Mouse (Mus musculus): ENCODE measurements around the gene Slc4a4. TPM values are rescaled to one million over a fixed set of nuclear protein-coding genes. Genes with fewer than 3 reads are reported as not detected.
A peak's percentile ranks its signal among the peaks of the same experiment; 100 is the strongest.

The Slc4a4 gene
- polyA plus RNA-seq, 1 experiment from 2014 or later, result 2.6 TPM

GRCm38 (mm10) chr5:88997277-88997676 is 110.7 kb downstream of the Slc4a4 start:
- Histone ChIP-seq H3K27me3 (replicated peaks; ENCODE audit: control insufficient read depth, insufficient read depth, low read length) (no peaks in the 10 kb centered on the region), H3K9ac (ENCODE audit: low read depth, low read length) (no peak overlapping the region), H3K36me3 (ENCODE audit: control insufficient read depth, insufficient read depth, low read length) (no peaks in the 10 kb centered on the region), H3K4me3 (ENCODE audit: low read length) (no peak overlapping the region), H3K4me1 (ENCODE audit: control insufficient read depth, insufficient read depth, low read length) (no peaks in the 10 kb centered on the region), H3K27ac (ENCODE audit: low read length) (no peak overlapping the region), H3K9me3 (ENCODE audit: control insufficient read depth, low read length) (no peaks in the 10 kb centered on the region), H3K4me2 (ENCODE audit: low read depth, low read length) (no peak overlapping the region)
- WGBS, result 82% methylated on average over 6 of the region's 6 CpGs
- no peak for ATAC-seq

GRCm38 (mm10) chr5:88999793-89000192 is 113.2 kb downstream of the Slc4a4 start:
- no peak for ATAC-seq
- WGBS, result 83% methylated on average over 6 of the region's 6 CpGs
- H3K4me1 ChIP-seq (ENCODE audit: control insufficient read depth, insufficient read depth, low read length), result no peaks in the 10 kb centered on the region
- H3K9ac ChIP-seq (ENCODE audit: low read depth, low read length), result no peak overlapping the region
- H3K36me3 ChIP-seq (ENCODE audit: control insufficient read depth, insufficient read depth, low read length), result no peaks in the 10 kb centered on the region
- H3K4me3 ChIP-seq (ENCODE audit: low read length), result no peak overlapping the region
- no peaks in the 10 kb centered on the region for H3K27me3 ChIP-seq (replicated peaks; ENCODE audit: control insufficient read depth, insufficient read depth, low read length)
- H3K9me3 ChIP-seq (ENCODE audit: control insufficient read depth, low read length), result no peaks in the 10 kb centered on the region
- no peak overlapping the region for H3K27ac ChIP-seq (ENCODE audit: low read length)
- H3K4me2 ChIP-seq (ENCODE audit: low read depth, low read length), result no peak overlapping the region

- no peaks in the 10 kb centered on the region for H3K36me3 ChIP-seq (ENCODE audit: control insufficient read depth, insufficient read depth, low read length)
- no peak overlapping the region for H3K4me2 ChIP-seq (ENCODE audit: low read depth, low read length)
- WGBS, result 97% methylated on average over 7 of the region's 7 CpGs
- H3K4me3 ChIP-seq (ENCODE audit: low read length), result no peak overlapping the region
- H3K9me3 ChIP-seq (ENCODE audit: control insufficient read depth, low read length), result no peaks in the 10 kb centered on the region
- H3K9ac ChIP-seq (ENCODE audit: low read depth, low read length), result no peak overlapping the region
- H3K4me1 ChIP-seq (ENCODE audit: control insufficient read depth, insufficient read depth, low read length), result no peaks in the 10 kb centered on the region
- no peak overlapping the region for H3K27ac ChIP-seq (ENCODE audit: low read length)
- no peak for ATAC-seq
- H3K27me3 ChIP-seq (replicated peaks; ENCODE audit: control insufficient read depth, insufficient read depth, low read length), result no peaks in the 10 kb centered on the region
These were observed 114.0 kb downstream of the Slc4a4 start for GRCm38 (mm10) chr5:89000598-89000997.

GRCm38 (mm10) chr5:89010116-89010515 is 123.5 kb downstream of the Slc4a4 start:
- WGBS, result 35% methylated on average over 5 of the region's 5 CpGs
- H3K9me3 ChIP-seq (ENCODE audit: control insufficient read depth, low read length), result no peaks in the 10 kb centered on the region
- H3K4me1 ChIP-seq (ENCODE audit: control insufficient read depth, insufficient read depth, low read length), result no peaks in the 10 kb centered on the region
- no peak for ATAC-seq
- no peaks in the 10 kb centered on the region for H3K36me3 ChIP-seq (ENCODE audit: control insufficient read depth, insufficient read depth, low read length)
- no peak overlapping the region for H3K4me3 ChIP-seq (ENCODE audit: low read length)
- no peak overlapping the region for H3K9ac ChIP-seq (ENCODE audit: low read depth, low read length)
- no peaks in the 10 kb centered on the region for H3K27me3 ChIP-seq (replicated peaks; ENCODE audit: control insufficient read depth, insufficient read depth, low read length)
- no peak overlapping the region for H3K27ac ChIP-seq (ENCODE audit: low read length)
- H3K4me2 ChIP-seq (ENCODE audit: low read depth, low read length), result no peak overlapping the region

- H3K4me2 ChIP-seq (ENCODE audit: low read depth, low read length), result no peak overlapping the region
- H3K4me3 ChIP-seq (ENCODE audit: low read length), result no peak overlapping the region
- 84% methylated on average over 3 of the region's 3 CpGs for WGBS
- 0 out of 2 replicates have a peak, but pooled peaks cover 3% of the 10 kb centered on the region for H3K4me1 ChIP-seq (ENCODE audit: control insufficient read depth, insufficient read depth, low read length)
- H3K9ac ChIP-seq (ENCODE audit: low read depth, low read length), result no peak overlapping the region
- no peak overlapping the region for H3K27ac ChIP-seq (ENCODE audit: low read length)
- no peaks in the 10 kb centered on the region for H3K27me3 ChIP-seq (replicated peaks; ENCODE audit: control insufficient read depth, insufficient read depth, low read length)
- no peak for ATAC-seq
- H3K36me3 ChIP-seq (ENCODE audit: control insufficient read depth, insufficient read depth, low read length), result no peaks in the 10 kb centered on the region
- H3K9me3 ChIP-seq (ENCODE audit: control insufficient read depth, low read length), result no peaks in the 10 kb centered on the region
These were observed 125.8 kb downstream of the Slc4a4 start for GRCm38 (mm10) chr5:89012456-89012855.

GRCm38 (mm10) chr5:89014782-89015181 is 128.2 kb downstream of the Slc4a4 start:
- no peaks in the 10 kb centered on the region for H3K27me3 ChIP-seq (replicated peaks; ENCODE audit: control insufficient read depth, insufficient read depth, low read length)
- 0 out of 2 replicates have a peak, but pooled peaks cover 3% of the 10 kb centered on the region for H3K4me1 ChIP-seq (ENCODE audit: control insufficient read depth, insufficient read depth, low read length)
- H3K36me3 ChIP-seq (ENCODE audit: control insufficient read depth, insufficient read depth, low read length), result no peaks in the 10 kb centered on the region
- no peak overlapping the region for H3K9ac ChIP-seq (ENCODE audit: low read depth, low read length)
- 71% methylated on average over 2 of the region's 2 CpGs for WGBS
- H3K9me3 ChIP-seq (ENCODE audit: control insufficient read depth, low read length), result no peaks in the 10 kb centered on the region
- H3K27ac ChIP-seq (ENCODE audit: low read length), result no peak overlapping the region
- no peak for ATAC-seq
- H3K4me3 ChIP-seq (ENCODE audit: low read length), result no peak overlapping the region
- H3K4me2 ChIP-seq (ENCODE audit: low read depth, low read length), result no peak overlapping the region

- 64% methylated on average over 5 of the region's 5 CpGs for WGBS
These were observed 129.3 kb downstream of the Slc4a4 start for GRCm38 (mm10) chr5:89015878-89016277.

GRCm38 (mm10) chr5:89018537-89018936 is 131.9 kb downstream of the Slc4a4 start:
- Histone ChIP-seq H3K4me3 (ENCODE audit: low read length) (no peak overlapping the region), H3K36me3 (ENCODE audit: control insufficient read depth, insufficient read depth, low read length) (no peaks in the 10 kb centered on the region), H3K27ac (ENCODE audit: low read length) (no peak overlapping the region), H3K9ac (ENCODE audit: low read depth, low read length) (no peak overlapping the region), H3K27me3 (replicated peaks; ENCODE audit: control insufficient read depth, insufficient read depth, low read length) (no peaks in the 10 kb centered on the region), H3K4me2 (ENCODE audit: low read depth, low read length) (no peak overlapping the region), H3K9me3 (ENCODE audit: control insufficient read depth, low read length) (no peaks in the 10 kb centered on the region), H3K4me1 (ENCODE audit: control insufficient read depth, insufficient read depth, low read length) (0 out of 2 replicates have a peak, but pooled peaks cover 3% of the 10 kb centered on the region)
- 85% methylated on average over 6 of the region's 6 CpGs for WGBS
- no peak for ATAC-seq

More at GRCm38 (mm10) chr5:89015878-89016277, 129.3 kb downstream of the Slc4a4 start:
- 0 out of 2 replicates have a peak, but pooled peaks cover 3% of the 10 kb centered on the region for H3K4me1 ChIP-seq (ENCODE audit: control insufficient read depth, insufficient read depth, low read length)
- H3K36me3 ChIP-seq (ENCODE audit: control insufficient read depth, insufficient read depth, low read length), result no peaks in the 10 kb centered on the region
- no peaks in the 10 kb centered on the region for H3K9me3 ChIP-seq (ENCODE audit: control insufficient read depth, low read length)
- H3K27ac ChIP-seq (ENCODE audit: low read length), result no peak overlapping the region
- no peaks in the 10 kb centered on the region for H3K27me3 ChIP-seq (replicated peaks; ENCODE audit: control insufficient read depth, insufficient read depth, low read length)
- H3K9ac ChIP-seq (ENCODE audit: low read depth, low read length), result no peak overlapping the region
- peak; percentile 92 for ATAC-seq
- no peak overlapping the region for H3K4me3 ChIP-seq (ENCODE audit: low read length)
- no peak overlapping the region for H3K4me2 ChIP-seq (ENCODE audit: low read depth, low read length)

GRCm38 (mm10) chr5:89024413-89024812 is 137.8 kb downstream of the Slc4a4 start:
- Histone ChIP-seq H3K9me3 (ENCODE audit: control insufficient read depth, low read length) (no peaks in the 10 kb centered on the region), H3K4me2 (ENCODE audit: low read depth, low read length) (no peak overlapping the region), H3K4me1 (ENCODE audit: control insufficient read depth, insufficient read depth, low read length) (no peaks in the 10 kb centered on the region), H3K9ac (ENCODE audit: low read depth, low read length) (no peak overlapping the region), H3K27me3 (replicated peaks; ENCODE audit: control insufficient read depth, insufficient read depth, low read length) (no peaks in the 10 kb centered on the region), H3K36me3 (ENCODE audit: control insufficient read depth, insufficient read depth, low read length) (no peaks in the 10 kb centered on the region), H3K27ac (ENCODE audit: low read length) (no peak overlapping the region), H3K4me3 (ENCODE audit: low read length) (no peak overlapping the region)
- no peak for ATAC-seq
- WGBS, result 87% methylated on average over 4 of the region's 4 CpGs

- H3K27ac ChIP-seq (ENCODE audit: low read length), result no peak overlapping the region
- H3K4me3 ChIP-seq (ENCODE audit: low read length), result no peak overlapping the region
- H3K9me3 ChIP-seq (ENCODE audit: control insufficient read depth, low read length), result no peaks in the 10 kb centered on the region
- no peaks in the 10 kb centered on the region for H3K4me1 ChIP-seq (ENCODE audit: control insufficient read depth, insufficient read depth, low read length)
- no peaks in the 10 kb centered on the region for H3K27me3 ChIP-seq (replicated peaks; ENCODE audit: control insufficient read depth, insufficient read depth, low read length)
- no peak for ATAC-seq
- no peaks in the 10 kb centered on the region for H3K36me3 ChIP-seq (ENCODE audit: control insufficient read depth, insufficient read depth, low read length)
- 94% methylated on average over 4 of the region's 4 CpGs for WGBS
- H3K4me2 ChIP-seq (ENCODE audit: low read depth, low read length), result no peak overlapping the region
- H3K9ac ChIP-seq (ENCODE audit: low read depth, low read length), result no peak overlapping the region
These were observed 141.0 kb downstream of the Slc4a4 start for GRCm38 (mm10) chr5:89027518-89028085.

All from intestine, embryonic 16.5 days (tissue).